Mouse (Mus musculus) liver, embryonic 13.5 days (tissue): ENCODE results near the gene Stxbp6. TPM values are rescaled to one million over a fixed set of nuclear protein-coding genes. Genes with fewer than 3 reads are reported as not detected.
A peak's percentile ranks its signal among the peaks of the same experiment; 100 is the strongest.

Experiments
- ATAC-seq: fragments of 200-750 bp; cut with Nextera tagmentation; 2 replicates; pipeline ENCODE4 v1.8.0; 2017; ENCODE audit warnings: low read depth, mild to moderate bottlenecking, moderate number of reproducible peaks, moderate library complexity
- DNase-seq: peaks from one replicate; pipeline ENCODE4 v3.0.0; 2022
- H3K27ac ChIP-seq: fragments of 300-500 bp; sonication (generic); 2 replicates; pipeline ENCODE4 v1.5.1; 2015; ENCODE audit warnings: moderate library complexity, mild to moderate bottlenecking, inconsistent platforms
- H3K27me3 ChIP-seq: fragments of 300-500 bp; sonication (generic); 2 replicates; pipeline ENCODE4 v1.6.1; 2015; ENCODE audit warnings: mild to moderate bottlenecking, inconsistent platforms
- H3K36me3 ChIP-seq: fragments of 300-500 bp; sonication (generic); 2 replicates; pipeline ENCODE4 v1.6.1; 2015; ENCODE audit warnings: mild to moderate bottlenecking, inconsistent platforms
- H3K4me1 ChIP-seq: fragments of 300-500 bp; sonication (generic); replicated peaks from 2 replicates; pipeline ENCODE4 v1.6.1; 2015; ENCODE audit warnings: inconsistent platforms
- H3K4me2 ChIP-seq: fragments of 300-500 bp; sonication (generic); 2 replicates; pipeline ENCODE4 v1.6.1; 2015; ENCODE audit warnings: inconsistent platforms, mild to moderate bottlenecking, moderate library complexity
- H3K4me3 ChIP-seq: fragments of 300-500 bp; sonication (generic); replicated peaks from 2 replicates; pipeline ENCODE4 v1.5.1; 2015; ENCODE audit warnings: mild to moderate bottlenecking, inconsistent platforms
- H3K9ac ChIP-seq: fragments of 300-500 bp; sonication (generic); 2 replicates; pipeline ENCODE4 v1.6.1; 2015; ENCODE audit warnings: mild to moderate bottlenecking, inconsistent platforms
- H3K9me3 ChIP-seq: fragments of 300-500 bp; sonication (generic); replicated peaks from 2 replicates; pipeline ENCODE4 v1.6.1; 2016; ENCODE audit warnings: inconsistent platforms
- WGBS: fragments of 180-500 bp; shearing (Covaris S2); methylation state at CpG from one replicate; pipeline ENCODE4 v1.1.7; 2015; ENCODE audit not compliant: insufficient replicate concordance; 5-methylcytosine and 5-hydroxymethylcytosine counted together
- polyA plus RNA-seq: library from polyadenylated mRNA; unstranded; fragments of >200 nt; fragmentation: Nextera tagmentation; extraction: Ambion mirVana; gene quantifications from 2 replicates; pipeline ENCODE4 v1.2.1, GENCODE M21; 2015

The Stxbp6 gene
- polyA plus RNA-seq, 1 experiment from 2014 or later, result 6.8 TPM

DNA sequence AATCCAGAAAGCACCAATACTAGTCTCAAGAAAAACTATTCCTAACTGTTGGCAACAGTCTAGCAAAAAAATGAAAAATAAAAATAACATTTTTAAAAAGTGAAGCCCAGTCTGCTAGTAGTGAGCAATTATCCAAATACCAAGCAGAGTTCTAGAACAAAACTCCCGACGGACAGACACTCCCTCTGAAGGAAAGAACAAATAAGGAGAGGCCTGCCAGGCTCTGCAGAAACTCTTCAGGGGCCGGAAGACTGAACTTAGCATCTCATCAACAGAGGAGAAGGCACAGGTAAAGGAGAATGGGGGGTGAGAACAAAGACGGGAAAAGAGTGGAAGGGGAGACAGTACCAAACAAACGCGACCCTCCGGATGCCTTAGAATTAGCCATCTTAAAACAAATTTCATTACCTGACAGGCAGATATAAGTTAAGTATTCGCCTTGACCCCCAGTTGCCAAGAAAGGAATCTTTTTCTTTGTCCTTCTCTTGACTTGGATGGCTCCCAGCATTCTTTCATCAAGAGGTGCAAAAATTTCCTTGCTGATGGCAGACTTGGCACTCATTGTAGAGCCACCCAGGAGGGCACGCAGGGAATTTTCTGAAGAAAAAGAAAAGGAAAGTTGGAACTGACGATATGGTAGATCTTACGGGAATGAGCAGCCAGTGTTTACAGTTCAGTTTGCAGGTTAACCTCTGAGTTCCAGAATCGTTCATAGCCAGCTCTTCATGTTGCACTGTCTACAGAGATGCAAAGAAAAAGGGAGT, 55.3 kb downstream of the Stxbp6 start:
- DNase-seq (no peak), ATAC-seq (no peak)
- no peaks in the 10 kb centered on the region for H3K36me3 ChIP-seq
- no peaks in the 10 kb centered on the region for H3K9me3 ChIP-seq
- H3K27ac ChIP-seq, result no peak overlapping the region
- H3K9ac ChIP-seq, result no peak overlapping the region
- H3K4me3 ChIP-seq, result no peak overlapping the region
- no peak overlapping the region for H3K4me2 ChIP-seq
- no peaks in the 10 kb centered on the region for H3K4me1 ChIP-seq
- no peaks in the 10 kb centered on the region for H3K27me3 ChIP-seq
- WGBS, result 75% methylated on average over 12 of the region's 12 CpGs

DNA sequence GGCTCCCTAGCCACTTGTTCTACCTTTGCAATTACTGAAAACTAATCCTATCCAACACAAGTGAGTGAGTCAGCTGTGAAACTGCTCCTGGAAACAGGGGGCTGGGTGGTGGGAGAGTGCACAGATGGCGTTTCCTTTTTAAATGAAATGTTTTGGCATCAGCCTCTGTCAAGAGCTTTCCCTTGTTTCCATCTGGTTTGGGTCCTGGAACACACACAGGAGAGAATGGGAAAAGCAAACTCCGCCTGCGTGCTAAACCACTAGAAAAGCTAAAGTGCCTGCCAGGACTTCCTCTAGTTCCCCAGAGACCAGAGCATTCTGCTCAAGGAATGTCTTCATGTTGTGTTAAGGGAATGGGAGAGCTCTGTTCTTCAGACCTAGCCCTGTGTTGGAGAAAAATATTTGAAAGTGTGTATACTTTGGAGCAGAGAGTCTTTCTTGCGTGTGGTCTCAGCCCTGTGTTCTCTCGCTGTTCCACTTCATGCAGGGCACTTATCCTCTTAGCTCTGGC, 61.2 kb downstream of the Stxbp6 start:
- ATAC-seq (no peak), DNase-seq (no peak)
- Histone ChIP-seq H3K27me3 (no peaks in the 10 kb centered on the region), H3K27ac (no peak overlapping the region), H3K4me1 (no peaks in the 10 kb centered on the region), H3K4me2 (no peak overlapping the region), H3K4me3 (no peak overlapping the region), H3K9me3 (no peaks in the 10 kb centered on the region), H3K36me3 (no peaks in the 10 kb centered on the region; the same call in 1 of the 2 replicates), H3K9ac (no peak overlapping the region)
- 54% methylated on average over 5 of the region's 5 CpGs for WGBS

DNA sequence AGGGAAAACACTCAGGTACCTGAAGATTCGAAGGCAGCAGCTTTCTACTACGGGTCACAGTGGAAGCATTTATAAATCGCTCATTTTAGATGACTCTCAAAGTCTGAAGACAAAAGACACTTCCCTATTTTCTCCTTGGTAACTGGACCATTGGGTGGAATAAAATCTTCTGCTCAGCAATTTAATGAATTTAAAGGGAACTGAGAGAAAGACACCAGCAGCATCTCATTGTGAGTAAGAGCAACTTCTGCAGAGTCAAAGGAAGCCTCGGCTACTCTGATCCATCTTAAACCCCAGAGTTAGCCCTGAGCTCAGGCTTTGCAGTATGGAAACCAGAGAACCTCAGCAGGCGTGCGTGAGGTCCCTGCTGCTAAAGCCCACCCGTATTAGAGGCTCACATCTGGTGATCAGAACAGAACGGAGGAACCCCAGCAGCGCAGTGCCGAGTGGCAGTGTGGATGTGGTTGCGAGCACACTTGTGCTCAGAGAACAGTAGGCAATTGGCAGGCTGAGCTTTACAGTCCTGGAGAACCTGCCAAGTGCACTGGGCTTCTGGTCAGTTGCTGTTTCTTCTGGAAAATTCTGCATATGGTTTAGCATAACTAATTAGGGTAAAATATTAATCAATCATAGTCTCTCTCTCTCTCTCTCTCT, 62.9 kb downstream of the Stxbp6 start:
- 67% methylated on average over 11 of the region's 11 CpGs for WGBS
- Histone ChIP-seq H3K9ac (no peak overlapping the region), H3K27ac (no peak overlapping the region), H3K4me1 (no peaks in the 10 kb centered on the region), H3K4me2 (no peak overlapping the region), H3K27me3 (no peaks in the 10 kb centered on the region), H3K4me3 (no peak overlapping the region), H3K9me3 (no peaks in the 10 kb centered on the region), H3K36me3 (no peaks in the 10 kb centered on the region; the same call in 1 of the 2 replicates)
- DNase-seq, result no peak
- no peak for ATAC-seq

DNA sequence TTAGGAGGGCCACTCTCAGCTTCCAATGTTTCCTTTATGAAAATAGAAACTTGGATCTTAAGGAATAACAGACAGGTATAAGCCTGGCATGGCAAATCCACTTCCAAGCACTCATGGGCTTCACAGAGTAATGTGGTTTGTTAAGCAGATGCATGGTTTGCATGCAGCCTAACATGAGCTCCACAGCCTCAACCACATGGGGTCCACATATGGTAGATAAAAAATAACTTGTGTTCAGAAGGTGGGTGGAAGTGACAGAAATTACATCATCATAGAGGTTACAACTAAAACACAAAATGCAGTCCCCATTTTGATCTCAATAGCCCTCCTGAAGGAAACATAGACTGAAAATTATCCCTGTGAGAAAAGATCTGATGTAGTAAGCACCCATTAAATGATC, 63.5 kb downstream of the Stxbp6 start:
- Histone ChIP-seq H3K4me3 (no peak overlapping the region), H3K9ac (no peak overlapping the region), H3K4me2 (no peak overlapping the region), H3K4me1 (no peaks in the 10 kb centered on the region), H3K9me3 (no peaks in the 10 kb centered on the region), H3K27ac (no peak overlapping the region), H3K36me3 (no peaks in the 10 kb centered on the region; the same call in 1 of the 2 replicates), H3K27me3 (no peaks in the 10 kb centered on the region)
- ATAC-seq (no peak), DNase-seq (no peak)

DNA sequence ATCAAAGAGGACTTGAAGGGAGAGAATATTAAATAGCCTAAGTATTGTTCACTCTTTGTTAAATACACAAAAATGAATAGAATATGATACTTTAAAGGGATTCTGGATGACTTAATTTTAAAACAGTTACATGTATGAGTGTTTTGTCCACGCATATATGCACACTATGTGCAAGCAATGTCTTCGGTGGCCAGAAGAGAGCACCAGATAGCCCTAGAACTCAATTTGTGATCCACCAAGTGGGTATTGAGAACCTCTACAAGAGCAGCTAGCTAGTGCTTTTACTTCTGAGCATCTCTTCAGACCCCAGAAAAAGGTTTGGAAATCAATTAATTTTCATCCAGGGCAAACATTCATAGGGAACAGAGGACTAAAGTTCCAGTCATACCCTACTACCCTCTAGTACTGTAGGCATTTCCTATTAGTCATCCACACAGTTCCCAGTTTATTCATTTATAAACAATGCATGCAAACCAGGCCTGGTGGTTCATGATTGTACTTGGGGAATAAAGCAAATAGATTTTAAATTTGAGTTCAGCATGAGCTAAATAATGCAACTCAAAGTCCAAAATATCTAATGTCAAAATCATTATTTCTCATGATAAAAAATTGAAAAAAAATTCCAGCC, 64.4 kb downstream of the Stxbp6 start:
- Histone ChIP-seq H3K4me1 (no peaks in the 10 kb centered on the region), H3K4me2 (no peak overlapping the region), H3K27ac (no peak overlapping the region), H3K9me3 (no peaks in the 10 kb centered on the region), H3K36me3 (no peaks in the 10 kb centered on the region; the same call in 1 of the 2 replicates), H3K4me3 (no peak overlapping the region), H3K27me3 (no peaks in the 10 kb centered on the region), H3K9ac (no peak overlapping the region)
- DNase-seq (no peak), ATAC-seq (no peak)
- 66% methylated on average over 2 of the region's 2 CpGs for WGBS

DNA sequence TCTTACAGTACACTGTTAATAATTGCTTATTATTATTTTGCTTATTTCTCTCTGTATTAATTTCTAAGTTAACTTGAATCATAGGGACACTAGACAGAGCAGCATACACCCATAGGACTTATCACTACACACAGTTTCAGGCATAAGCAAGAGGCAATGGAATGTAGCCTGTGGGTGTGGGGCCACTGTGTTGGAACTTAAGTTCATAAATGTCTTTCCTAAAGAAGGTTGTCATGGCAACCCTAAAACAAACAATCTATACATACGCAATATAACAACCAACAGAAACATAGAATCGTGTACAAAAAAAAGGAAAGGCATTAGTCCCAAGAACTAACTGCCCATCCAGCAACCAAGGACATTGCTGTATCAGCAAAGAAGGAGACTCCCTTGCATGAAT, 67.9 kb downstream of the Stxbp6 start:
- 70% methylated on average over 2 of the region's 2 CpGs for WGBS
- no peak overlapping the region for H3K9ac ChIP-seq
- H3K4me2 ChIP-seq, result no peak overlapping the region
- no peaks in the 10 kb centered on the region for H3K27me3 ChIP-seq
- no peaks in the 10 kb centered on the region for H3K4me1 ChIP-seq
- DNase-seq, result no peak
- no peaks in the 10 kb centered on the region for H3K9me3 ChIP-seq
- H3K4me3 ChIP-seq, result no peak overlapping the region
- no peak for ATAC-seq
- no peak overlapping the region for H3K27ac ChIP-seq
- H3K36me3 ChIP-seq, result no peaks in the 10 kb centered on the region

DNA sequence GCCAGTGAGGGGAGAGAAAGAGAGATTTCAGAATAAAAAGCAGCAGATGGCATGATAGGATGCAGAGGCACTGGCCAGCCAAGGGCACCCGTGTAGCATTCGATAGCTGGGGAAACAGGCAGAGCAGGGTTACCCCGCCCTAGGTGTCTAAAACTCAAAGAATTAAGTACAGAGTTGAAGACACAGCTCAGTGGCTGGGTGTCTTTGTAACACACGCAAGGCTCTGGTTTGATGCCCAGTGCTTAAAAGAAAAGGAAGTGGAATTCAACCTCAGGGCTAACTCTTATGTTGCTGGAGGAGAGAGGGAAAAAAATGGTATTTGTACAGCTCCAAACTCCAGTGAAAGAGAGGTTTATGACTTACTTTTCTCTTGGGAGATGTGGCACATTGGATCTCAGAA, 68.5 kb downstream of the Stxbp6 start:
- Histone ChIP-seq H3K4me2 (no peak overlapping the region), H3K36me3 (no peaks in the 10 kb centered on the region), H3K9me3 (no peaks in the 10 kb centered on the region), H3K9ac (no peak overlapping the region), H3K4me1 (no peaks in the 10 kb centered on the region), H3K27ac (no peak overlapping the region), H3K27me3 (no peaks in the 10 kb centered on the region), H3K4me3 (no peak overlapping the region)
- no peak for ATAC-seq
- DNase-seq, result no peak
- whole genome bisulfite sequencing, result 61% methylated on average over 4 of the region's 4 CpGs

DNA sequence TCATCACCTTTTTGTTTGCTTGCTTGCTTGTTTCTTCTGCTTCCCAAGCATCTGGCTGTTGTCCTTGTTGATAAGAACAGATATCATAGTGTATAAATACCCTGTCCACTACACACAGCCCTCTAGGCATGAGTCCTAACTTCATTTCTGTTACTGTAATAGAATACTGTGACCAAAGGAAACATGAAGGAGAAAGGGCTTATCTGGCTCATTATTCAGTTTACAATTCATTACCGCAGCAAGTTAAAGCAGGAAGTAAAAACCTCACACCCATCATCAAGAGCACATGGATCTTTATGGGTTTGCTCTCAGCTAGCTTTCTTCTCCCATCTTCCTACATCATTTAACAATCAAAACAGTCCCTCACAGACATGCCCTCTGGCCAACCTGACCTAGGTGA, 72.5 kb downstream of the Stxbp6 start:
- 35% methylated on average over 1 of the region's 1 CpGs for WGBS
- Histone ChIP-seq H3K4me3 (no peak overlapping the region), H3K9me3 (no peaks in the 10 kb centered on the region), H3K36me3 (no peaks in the 10 kb centered on the region), H3K9ac (no peak overlapping the region), H3K4me2 (no peak overlapping the region), H3K27ac (no peak overlapping the region), H3K27me3 (no peaks in the 10 kb centered on the region), H3K4me1 (no peaks in the 10 kb centered on the region; the same call in 1 of the 2 replicates)
- no peak for DNase-seq
- no peak for ATAC-seq

DNA sequence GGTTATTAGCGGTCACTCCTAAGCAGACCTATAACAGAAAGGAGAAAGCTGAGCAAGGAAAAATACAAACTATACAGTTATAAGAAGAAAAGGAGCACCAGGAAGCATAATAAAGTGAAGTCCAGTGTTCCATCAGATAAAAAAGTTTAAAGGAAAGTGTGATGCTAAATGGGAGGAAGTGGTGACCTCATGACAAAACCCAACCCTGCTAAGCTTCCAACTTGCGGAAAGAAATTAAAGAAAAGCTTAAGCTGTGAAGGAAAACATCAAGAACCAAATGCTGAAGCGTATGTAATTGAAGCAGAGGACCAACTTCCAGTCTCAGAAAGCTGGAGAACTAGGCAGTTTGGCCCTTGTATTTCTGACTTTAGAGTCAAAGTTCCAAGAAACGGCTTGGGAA, 77.1 kb downstream of the Stxbp6 start:
- Histone ChIP-seq H3K9me3 (no peaks in the 10 kb centered on the region), H3K4me2 (no peak overlapping the region), H3K4me1 (no peaks in the 10 kb centered on the region; the same call in 1 of the 2 replicates), H3K9ac (no peak overlapping the region), H3K36me3 (no peaks in the 10 kb centered on the region), H3K4me3 (no peak overlapping the region), H3K27me3 (no peaks in the 10 kb centered on the region), H3K27ac (no peak overlapping the region)
- DNase-seq (no peak), ATAC-seq (no peak)
- WGBS, result 49% methylated on average over 4 of the region's 4 CpGs

DNA sequence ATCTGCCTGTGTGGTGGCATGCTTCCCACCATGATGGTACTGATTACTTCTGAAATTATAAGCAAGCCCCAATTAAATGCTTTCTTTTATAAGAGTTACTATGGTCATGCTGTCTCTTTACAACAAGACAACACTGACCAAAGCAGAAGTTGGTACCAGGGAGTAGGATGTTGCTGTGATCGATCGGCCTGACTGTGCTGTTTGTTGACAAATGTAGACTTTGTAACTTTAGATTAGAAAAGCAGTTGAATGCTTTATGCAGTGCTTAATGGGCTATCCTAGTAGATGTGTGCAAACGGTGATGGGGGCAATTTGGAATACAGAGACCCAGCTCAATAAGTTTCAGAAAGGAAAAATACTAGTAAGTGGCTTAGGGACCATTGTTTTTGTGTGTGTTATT, 77.6 kb downstream of the Stxbp6 start:
- no peak overlapping the region for H3K27ac ChIP-seq
- no peak overlapping the region for H3K9ac ChIP-seq
- DNase-seq (no peak), ATAC-seq (peak; percentile 58)
- H3K9me3 ChIP-seq, result no peaks in the 10 kb centered on the region
- no peaks in the 10 kb centered on the region for H3K36me3 ChIP-seq
- no peak overlapping the region for H3K4me2 ChIP-seq
- no peak overlapping the region for H3K4me3 ChIP-seq
- H3K4me1 ChIP-seq, result no peaks in the 10 kb centered on the region; the same call in 1 of the 2 replicates
- H3K27me3 ChIP-seq, result no peaks in the 10 kb centered on the region
- 63% methylated on average over 3 of the region's 3 CpGs for WGBS

DNA sequence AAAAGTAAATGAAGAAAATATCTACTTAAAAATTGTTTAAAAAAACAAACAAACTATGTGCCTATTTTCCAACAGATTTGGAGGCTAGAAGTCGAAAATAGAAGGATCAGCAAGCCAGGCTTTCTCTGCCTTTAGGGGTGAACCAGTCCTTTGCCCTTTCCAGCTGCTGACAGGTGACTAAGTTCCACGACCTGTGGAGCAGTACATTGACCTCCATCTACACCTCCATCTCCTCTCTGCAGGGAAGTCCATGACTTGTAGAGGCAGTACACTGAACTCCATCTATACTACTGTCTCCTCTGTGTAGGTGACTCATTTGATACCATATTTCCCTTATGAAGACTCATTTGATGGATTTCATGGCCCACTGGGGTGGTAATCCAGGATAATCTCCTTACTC, 78.2 kb downstream of the Stxbp6 start:
- H3K9ac ChIP-seq, result no peak overlapping the region
- no peak for ATAC-seq
- H3K4me2 ChIP-seq, result no peak overlapping the region
- H3K9me3 ChIP-seq, result no peaks in the 10 kb centered on the region
- no peaks in the 10 kb centered on the region; the same call in 1 of the 2 replicates for H3K4me1 ChIP-seq
- no peaks in the 10 kb centered on the region for H3K27me3 ChIP-seq
- no peak overlapping the region for H3K27ac ChIP-seq
- H3K36me3 ChIP-seq, result no peaks in the 10 kb centered on the region
- 24% methylated on average over 2 of the region's 2 CpGs for WGBS
- DNase-seq, result no peak
- no peak overlapping the region for H3K4me3 ChIP-seq
